Mouse (Mus musculus) forebrain, embryonic 12.5 days (tissue): ENCODE data around the gene Med13l. TPM values are rescaled to one million over a fixed set of nuclear protein-coding genes. Genes with fewer than 3 reads are reported as not detected.
A peak's percentile ranks its signal among the peaks of the same experiment; 100 is the strongest.

Experiments used
- ATAC-seq: fragments of 200-750 bp; cut with Nextera tagmentation; 2 replicates; pipeline ENCODE4 v1.8.0; 2017; ENCODE audit warnings: moderate TSS enrichment; ENCODE audit not compliant: low FRiP score
- H3K27ac ChIP-seq: fragments of 300-500 bp; sonication (generic); 2 replicates; pipeline ENCODE4 v1.5.1; 2016; ENCODE audit warnings: mild to moderate bottlenecking
- H3K27me3 ChIP-seq: fragments of 300-500 bp; sonication (generic); 2 replicates; pipeline ENCODE4 v1.6.1; 2016; ENCODE audit warnings: mild to moderate bottlenecking
- H3K36me3 ChIP-seq: fragments of 300-500 bp; sonication (generic); replicated peaks from 2 replicates; pipeline ENCODE4 v1.6.1; 2016; ENCODE audit warnings: mild to moderate bottlenecking
- H3K4me1 ChIP-seq: fragments of 300-500 bp; sonication (generic); 2 replicates; pipeline ENCODE4 v1.6.1; 2016
- H3K4me2 ChIP-seq: fragments of 300-500 bp; sonication (generic); 2 replicates; pipeline ENCODE4 v1.6.1; 2016; ENCODE audit warnings: mild to moderate bottlenecking, moderate library complexity
- H3K4me3 ChIP-seq: fragments of 300-500 bp; sonication (generic); replicated peaks from 2 replicates; pipeline ENCODE4 v1.5.1; 2016; ENCODE audit warnings: mild to moderate bottlenecking
- H3K9ac ChIP-seq: fragments of 300-500 bp; sonication (generic); 2 replicates; pipeline ENCODE4 v1.6.1; 2016; ENCODE audit warnings: mild to moderate bottlenecking
- H3K9me3 ChIP-seq: fragments of 300-500 bp; sonication (generic); 2 replicates; pipeline ENCODE4 v1.6.1; 2016
- WGBS: fragments of 180-500 bp; shearing (Covaris S2); methylation state at CpG from one replicate; pipeline ENCODE4 v1.1.7; 2016; 5-methylcytosine and 5-hydroxymethylcytosine counted together
- polyA plus RNA-seq: library from polyadenylated mRNA; unstranded; fragments of >200 nt; fragmentation: Nextera tagmentation; extraction: Ambion mirVana; gene quantifications from 2 replicates; pipeline ENCODE4 v1.2.1, GENCODE M21; 2016

Gene Med13l
- polyA plus RNA-seq, 1 experiment from 2014 or later = 17.7 TPM

- Histone ChIP-seq H3K9me3 (no peaks in the 10 kb centered on the region), H3K36me3 (no peaks in the 10 kb centered on the region), H3K4me1 (peaks cover 52% of the 10 kb centered on the region), H3K27me3 (peaks cover 6% of the 10 kb centered on the region; the same call in 1 of the 2 replicates), H3K4me2 (no peak overlapping the region), H3K4me3 (no peak overlapping the region), H3K9ac (no peak overlapping the region), H3K27ac (no peak overlapping the region)
- no peak for ATAC-seq
- WGBS = 78% methylated on average over 7 of the region's 7 CpGs
Observed at GRCm38 (mm10) chr5:118620330-118620910, 59.9 kb downstream of the Med13l start.

- H3K4me2 ChIP-seq = no peak overlapping the region
- WGBS = 90% methylated on average over 4 of the region's 4 CpGs
- H3K4me1 ChIP-seq = peaks cover 48% of the 10 kb centered on the region
- no peaks in the 10 kb centered on the region for H3K9me3 ChIP-seq
- ATAC-seq = no peak
- peaks cover 3% of the 10 kb centered on the region; the same call in 1 of the 2 replicates for H3K27me3 ChIP-seq
- H3K36me3 ChIP-seq = no peaks in the 10 kb centered on the region
- H3K4me3 ChIP-seq = no peak overlapping the region
- H3K9ac ChIP-seq = no peak overlapping the region
- no peak overlapping the region for H3K27ac ChIP-seq
Observed at GRCm38 (mm10) chr5:118621877-118622276, 61.4 kb downstream of the Med13l start.

GRCm38 (mm10) chr5:118622346-118622745 lies 61.9 kb downstream of the Med13l start:
- peaks cover 43% of the 10 kb centered on the region for H3K4me1 ChIP-seq
- ATAC-seq = no peak
- no peak overlapping the region for H3K4me3 ChIP-seq
- H3K27ac ChIP-seq = no peak overlapping the region
- no peaks in the 10 kb centered on the region for H3K36me3 ChIP-seq
- H3K9ac ChIP-seq = no peak overlapping the region
- H3K4me2 ChIP-seq = no peak overlapping the region
- no peaks in the 10 kb centered on the region for H3K9me3 ChIP-seq
- H3K27me3 ChIP-seq = peaks cover under 1% of the 10 kb centered on the region; the same call in 1 of the 2 replicates
- WGBS = 94% methylated on average over 5 of the region's 5 CpGs

- no peaks in the 10 kb centered on the region for H3K9me3 ChIP-seq
- no peak overlapping the region for H3K4me2 ChIP-seq
- WGBS = 83% methylated on average over 5 of the region's 5 CpGs
- H3K36me3 ChIP-seq = no peaks in the 10 kb centered on the region
- ATAC-seq = no peak
- no peak overlapping the region for H3K27ac ChIP-seq
- H3K4me1 ChIP-seq = peaks cover 34% of the 10 kb centered on the region
- H3K9ac ChIP-seq = no peak overlapping the region
- no peaks in the 10 kb centered on the region for H3K27me3 ChIP-seq
- no peak overlapping the region for H3K4me3 ChIP-seq
Observed at GRCm38 (mm10) chr5:118623797-118624196, 63.3 kb downstream of the Med13l start.

- H3K27ac ChIP-seq = no peak overlapping the region
- no peaks in the 10 kb centered on the region for H3K27me3 ChIP-seq
- H3K4me1 ChIP-seq = peaks cover 10% of the 10 kb centered on the region
- ATAC-seq = no peak
- H3K36me3 ChIP-seq = no peaks in the 10 kb centered on the region
- no peaks in the 10 kb centered on the region for H3K9me3 ChIP-seq
- no peak overlapping the region for H3K4me3 ChIP-seq
- H3K9ac ChIP-seq = no peak overlapping the region
- WGBS = 92% methylated on average over 5 of the region's 5 CpGs
- no peak overlapping the region for H3K4me2 ChIP-seq
Observed at GRCm38 (mm10) chr5:118627630-118628029, 67.2 kb downstream of the Med13l start.

GRCm38 (mm10) chr5:118628211-118628610 lies 67.7 kb downstream of the Med13l start:
- no peak overlapping the region for H3K4me3 ChIP-seq
- WGBS = 92% methylated on average over 4 of the region's 4 CpGs
- no peaks in the 10 kb centered on the region for H3K27me3 ChIP-seq
- no peak overlapping the region for H3K4me2 ChIP-seq
- H3K9me3 ChIP-seq = no peaks in the 10 kb centered on the region
- no peak overlapping the region for H3K27ac ChIP-seq
- no peaks in the 10 kb centered on the region for H3K36me3 ChIP-seq
- no peak for ATAC-seq
- peaks cover 10% of the 10 kb centered on the region for H3K4me1 ChIP-seq
- H3K9ac ChIP-seq = no peak overlapping the region

- no peak overlapping the region for H3K4me2 ChIP-seq
- no peaks in the 10 kb centered on the region for H3K36me3 ChIP-seq
- no peak for ATAC-seq
- no peaks in the 10 kb centered on the region for H3K9me3 ChIP-seq
- no peak overlapping the region for H3K4me3 ChIP-seq
- H3K27ac ChIP-seq = no peak overlapping the region
- 85% methylated on average over 8 of the region's 8 CpGs for WGBS
- H3K27me3 ChIP-seq = no peaks in the 10 kb centered on the region
- peaks cover 33% of the 10 kb centered on the region for H3K4me1 ChIP-seq
- H3K9ac ChIP-seq = no peak overlapping the region
Observed at GRCm38 (mm10) chr5:118632346-118632745, 71.9 kb downstream of the Med13l start.

GRCm38 (mm10) chr5:118633106-118633505 lies 72.6 kb downstream of the Med13l start:
- no peak for ATAC-seq
- Histone ChIP-seq H3K27me3 (no peaks in the 10 kb centered on the region), H3K4me2 (no peak overlapping the region), H3K9me3 (no peaks in the 10 kb centered on the region), H3K4me1 (peaks cover 36% of the 10 kb centered on the region), H3K9ac (no peak overlapping the region), H3K4me3 (no peak overlapping the region), H3K27ac (no peak overlapping the region), H3K36me3 (no peaks in the 10 kb centered on the region)
- 85% methylated on average over 8 of the region's 8 CpGs for WGBS

- Histone ChIP-seq H3K4me1 (peaks cover 36% of the 10 kb centered on the region), H3K4me2 (no peak overlapping the region; the same call in none of the 2 replicates), H3K36me3 (no peaks in the 10 kb centered on the region), H3K9me3 (no peaks in the 10 kb centered on the region), H3K27me3 (no peaks in the 10 kb centered on the region), H3K27ac (peak overlapping the region; percentile 68), H3K4me3 (no peak overlapping the region), H3K9ac (0 out of 2 replicates have a peak overlapping the region, but pooled peaks have one; percentile 9)
- 0 out of 2 replicates have a peak, but pooled peaks have one; percentile 27 for ATAC-seq
- 6% methylated on average over 11 of the region's 11 CpGs for WGBS
Observed at GRCm38 (mm10) chr5:118635476-118636187, 75.2 kb downstream of the Med13l start.

- Histone ChIP-seq H3K36me3 (no peaks in the 10 kb centered on the region), H3K9ac (no peak overlapping the region), H3K4me2 (no peak overlapping the region), H3K27ac (peak overlapping the region; percentile 68; the same call in 1 of the 2 replicates), H3K27me3 (no peaks in the 10 kb centered on the region), H3K9me3 (no peaks in the 10 kb centered on the region), H3K4me3 (no peak overlapping the region), H3K4me1 (peaks cover 36% of the 10 kb centered on the region)
- 89% methylated on average over 16 of the region's 16 CpGs for WGBS
- ATAC-seq = no peak
Observed at GRCm38 (mm10) chr5:118636399-118637369, 76.2 kb downstream of the Med13l start.

- 77% methylated on average over 4 of the region's 4 CpGs for WGBS
- no peak for ATAC-seq
- Histone ChIP-seq H3K4me1 (peaks cover 43% of the 10 kb centered on the region), H3K9ac (no peak overlapping the region), H3K4me2 (no peak overlapping the region), H3K27me3 (no peaks in the 10 kb centered on the region), H3K36me3 (no peaks in the 10 kb centered on the region), H3K4me3 (no peak overlapping the region), H3K27ac (no peak overlapping the region), H3K9me3 (no peaks in the 10 kb centered on the region)
Observed at GRCm38 (mm10) chr5:118637931-118638330, 77.5 kb downstream of the Med13l start.

GRCm38 (mm10) chr5:118638534-118639109 lies 78.1 kb downstream of the Med13l start:
- peaks cover 49% of the 10 kb centered on the region for H3K4me1 ChIP-seq
- no peaks in the 10 kb centered on the region for H3K9me3 ChIP-seq
- no peak overlapping the region for H3K4me2 ChIP-seq
- H3K4me3 ChIP-seq = no peak overlapping the region
- no peak overlapping the region for H3K9ac ChIP-seq
- ATAC-seq = no peak
- 79% methylated on average over 9 of the region's 9 CpGs for WGBS
- H3K27ac ChIP-seq = no peak overlapping the region
- no peaks in the 10 kb centered on the region for H3K36me3 ChIP-seq
- H3K27me3 ChIP-seq = no peaks in the 10 kb centered on the region
